Mouse (Mus musculus) forebrain, embryonic 15.5 days (tissue): ENCODE data around the gene Pkn3. TPM values are rescaled to one million over a fixed set of nuclear protein-coding genes. Genes with fewer than 3 reads are reported as not detected.
"Not testable (repeated sequence)": the region's sequence is repeated elsewhere in the genome, so short reads cannot be mapped to it uniquely, and the experiment has no call there.

ENCODE experiments used
- ATAC-seq: fragments of 200-750 bp; cut with Nextera tagmentation; replicated peaks from 2 replicates; pipeline ENCODE4 v1.8.0; 2017; ENCODE audit warnings: mild to moderate bottlenecking, moderate TSS enrichment, moderate library complexity
- H3K27ac ChIP-seq: fragments of 300-500 bp; sonication (generic); replicated peaks from 2 replicates; pipeline ENCODE4 v1.5.1; 2015; ENCODE audit warnings: mild to moderate bottlenecking, inconsistent platforms
- H3K27me3 ChIP-seq: fragments of 300-500 bp; sonication (generic); 2 replicates; pipeline ENCODE4 v1.6.1; 2015; ENCODE audit warnings: inconsistent platforms
- H3K36me3 ChIP-seq: fragments of 300-500 bp; sonication (generic); 2 replicates; pipeline ENCODE4 v1.6.1; 2015; ENCODE audit warnings: mild to moderate bottlenecking, inconsistent platforms
- H3K4me1 ChIP-seq: fragments of 300-500 bp; sonication (generic); 2 replicates; pipeline ENCODE4 v1.6.1; 2015; ENCODE audit warnings: inconsistent platforms
- H3K4me2 ChIP-seq: fragments of 300-500 bp; sonication (generic); replicated peaks from 2 replicates; pipeline ENCODE4 v1.6.1; 2015; ENCODE audit warnings: mild to moderate bottlenecking, inconsistent platforms
- H3K4me3 ChIP-seq: fragments of 300-500 bp; sonication (generic); 2 replicates; pipeline ENCODE4 v1.5.1; 2015; ENCODE audit warnings: mild to moderate bottlenecking, inconsistent platforms
- H3K9ac ChIP-seq: fragments of 300-500 bp; sonication (generic); replicated peaks from 2 replicates; pipeline ENCODE4 v1.6.1; 2015; ENCODE audit warnings: mild to moderate bottlenecking, inconsistent platforms
- H3K9me3 ChIP-seq: fragments of 300-500 bp; sonication (generic); 2 replicates; pipeline ENCODE4 v1.6.1; 2016; ENCODE audit warnings: inconsistent platforms
- WGBS: fragments of 180-500 bp; shearing (Covaris S2); methylation state at CpG from one replicate; pipeline ENCODE4 v1.1.7; 2015; ENCODE audit warnings: mixed read lengths; 5-methylcytosine and 5-hydroxymethylcytosine counted together
- polyA plus RNA-seq: library from polyadenylated mRNA; unstranded; fragments of >200 nt; fragmentation: Nextera tagmentation; extraction: Ambion mirVana; gene quantifications from 2 replicates; pipeline ENCODE4 v1.2.1, GENCODE M21; 2015

Pkn3 gene
- polyA plus RNA-seq, 1 experiment from 2014 or later: 3.9 TPM

- Histone ChIP-seq H3K4me1 (peaks cover 21% of the 10 kb centered on the region), H3K4me2 (peak within 1 kb of the TSS; percentile 80), H3K27me3 (no peaks in the 10 kb centered on the region), H3K27ac (peak within 1 kb of the TSS; percentile 78), H3K9ac (peak within 1 kb of the TSS; percentile 82), H3K4me3 (peak within 1 kb of the TSS; percentile 94), H3K9me3 (no peaks in the 10 kb centered on the region), H3K36me3 (peaks cover 16% of the 10 kb centered on the region)
- peak; percentile 94 for ATAC-seq
- under 1% methylated on average over 46 of the region's 46 CpGs for WGBS
These were observed 56.3 kb downstream of the Pkn3 start, which contains the start of gene Tbc1d13 for GRCm38 (mm10) chr2:30133613-30134377. Gene Tbc1d13 (plus strand): TSS chr2:30133746.

- ATAC-seq: peak; percentile 3; the same call in 1 of the 2 replicates
- Histone ChIP-seq H3K4me1 (peaks cover 21% of the 10 kb centered on the region), H3K4me2 (peak overlapping the region; percentile 80)
These were observed 56.9 kb downstream of the Pkn3 start for GRCm38 (mm10) chr2:30134378-30134711.

DNA sequence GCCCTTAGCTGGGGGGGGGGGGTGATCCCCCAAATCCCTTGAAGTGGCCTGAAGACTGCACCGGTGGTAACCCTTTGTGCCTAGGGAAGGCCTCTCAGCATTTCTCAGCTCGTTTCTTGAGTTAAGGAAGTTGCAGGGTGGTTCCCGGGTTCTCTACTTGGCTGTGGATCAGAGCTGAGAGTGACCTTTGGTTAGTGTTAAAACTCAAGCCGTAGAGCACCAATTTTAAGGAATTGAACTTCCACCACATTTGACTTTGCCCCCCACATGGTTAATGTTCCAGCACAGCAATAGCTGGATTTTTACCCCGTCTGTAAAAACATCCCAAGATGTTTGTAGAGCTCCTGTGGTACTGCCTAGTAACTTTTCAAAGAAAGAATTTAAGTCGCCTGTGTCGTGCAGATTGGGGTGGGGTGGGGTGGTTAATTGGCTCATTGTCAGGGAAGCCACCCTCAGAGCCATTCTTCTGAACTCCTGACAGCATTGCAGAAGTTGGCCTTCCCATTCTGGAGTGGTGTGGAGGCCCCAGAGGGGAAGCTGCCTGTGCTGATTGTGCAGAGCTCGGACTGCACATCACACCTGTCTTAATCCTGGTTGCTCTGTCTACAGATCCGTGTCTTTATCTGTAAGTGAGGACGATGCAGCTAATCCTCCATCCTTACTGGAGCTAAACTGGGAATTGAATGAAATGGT lies 57.6 kb downstream of the Pkn3 start:
- 46% methylated on average over 10 of the region's 10 CpGs for WGBS
- H3K4me1 ChIP-seq: peaks cover 21% of the 10 kb centered on the region
- no peak overlapping the region for H3K27ac ChIP-seq
- H3K36me3 ChIP-seq: peaks cover 24% of the 10 kb centered on the region
- H3K9ac ChIP-seq: peak overlapping the region; percentile 82
- ATAC-seq: no peak
- peak overlapping the region; percentile 80 for H3K4me2 ChIP-seq
- peak overlapping the region; percentile 94 for H3K4me3 ChIP-seq
- H3K9me3 ChIP-seq: no peaks in the 10 kb centered on the region
- no peaks in the 10 kb centered on the region for H3K27me3 ChIP-seq

More at GRCm38 (mm10) chr2:30134378-30134711, 56.9 kb downstream of the Pkn3 start:
- Histone ChIP-seq H3K27me3 (no peaks in the 10 kb centered on the region), H3K36me3 (peaks cover 19% of the 10 kb centered on the region), H3K9me3 (no peaks in the 10 kb centered on the region), H3K4me3 (peak overlapping the region; percentile 94), H3K27ac (no peak overlapping the region; the same call in 1 of the 2 replicates), H3K9ac (peak overlapping the region; percentile 82)
- WGBS: 26% methylated on average over 6 of the region's 6 CpGs

DNA sequence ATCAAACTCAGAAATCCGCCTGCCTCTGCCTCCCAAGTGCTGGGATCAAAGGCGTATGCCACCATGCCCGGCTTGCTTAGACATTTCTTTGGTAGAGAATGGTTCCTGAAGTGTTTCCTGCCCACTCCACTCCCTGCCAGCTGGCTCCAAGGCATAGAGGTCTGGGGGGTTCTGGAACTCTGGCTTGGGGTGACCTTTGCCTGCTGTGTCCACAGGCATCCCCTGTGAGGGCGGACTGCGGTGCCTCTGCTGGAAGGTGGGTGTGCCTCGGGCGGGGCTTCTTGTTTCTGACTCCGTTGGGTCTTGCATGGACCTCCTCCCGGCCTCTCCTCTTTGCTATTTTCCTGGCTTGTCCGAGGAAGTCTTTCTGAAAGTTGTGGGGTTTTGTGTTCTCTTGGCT lies 59.0 kb downstream of the Pkn3 start:
- H3K4me3 ChIP-seq: no peak overlapping the region
- H3K4me2 ChIP-seq: no peak overlapping the region
- H3K36me3 ChIP-seq: peaks cover 38% of the 10 kb centered on the region
- peaks cover 21% of the 10 kb centered on the region for H3K4me1 ChIP-seq
- H3K9ac ChIP-seq: no peak overlapping the region
- 95% methylated on average over 10 of the region's 10 CpGs for WGBS
- ATAC-seq: no peak
- H3K9me3 ChIP-seq: no peaks in the 10 kb centered on the region
- H3K27me3 ChIP-seq: no peaks in the 10 kb centered on the region
- no peak overlapping the region for H3K27ac ChIP-seq

GRCm38 (mm10) chr2:30140021-30140420 lies 62.5 kb downstream of the Pkn3 start:
- not testable (repeated sequence) for H3K4me1 ChIP-seq, H3K4me2 ChIP-seq, H3K9ac ChIP-seq, H3K27ac ChIP-seq, ATAC-seq, H3K27me3 ChIP-seq, H3K4me3 ChIP-seq, H3K9me3 ChIP-seq
- WGBS: 88% methylated on average over 4 of the region's 4 CpGs
- peaks cover 74% of the 10 kb centered on the region for H3K36me3 ChIP-seq

Other genes with a start within 250 kb of the Pkn3 start
- gene Cercam, start 208.5 kb upstream of the Pkn3 start, polyA plus RNA-seq: 6.8 and 7.2 TPM in 2 replicates
- gene Odf2, start 188.5 kb upstream of the Pkn3 start, polyA plus RNA-seq: 67.9 and 74.8 TPM in 2 replicates
- 92.6 and 95.7 TPM in 2 replicates for gene Gle1, start 142.3 kb upstream of the Pkn3 start, polyA plus RNA-seq
- 224 and 227 TPM in 2 replicates for gene Sptan1, start 112.1 kb upstream of the Pkn3 start, polyA plus RNA-seq
- 70.1 and 76.2 TPM in 2 replicates for gene Wdr34, start 28.8 kb upstream of the Pkn3 start, polyA plus RNA-seq
- gene Set, start 20.3 kb upstream of the Pkn3 start, polyA plus RNA-seq: 445 and 449 TPM in 2 replicates
- 16.7 and 18.6 TPM in 2 replicates for gene Zdhhc12, start 16.0 kb downstream of the Pkn3 start, polyA plus RNA-seq
- 14.5 and 15.0 TPM in 2 replicates for gene Zer1, start 46.9 kb downstream of the Pkn3 start, polyA plus RNA-seq
- 9.7 and 10.9 TPM in 2 replicates for gene Tbc1d13, start 56.1 kb downstream of the Pkn3 start, polyA plus RNA-seq
- gene Endog, start 93.8 kb downstream of the Pkn3 start, polyA plus RNA-seq: 13.6 and 14.7 TPM in 2 replicates
- gene Spout1, start 100.8 kb downstream of the Pkn3 start, polyA plus RNA-seq: 62.4 and 63.3 TPM in 2 replicates
- 14.3 and 15.7 TPM in 2 replicates for gene Kyat1, start 128.2 kb downstream of the Pkn3 start, polyA plus RNA-seq
- 57.6 and 58.2 TPM in 2 replicates for gene Lrrc8a, start 160.0 kb downstream of the Pkn3 start, polyA plus RNA-seq
- 0.64 and 0.70 TPM in 2 replicates for gene Gm28035, start 162.9 kb downstream of the Pkn3 start, polyA plus RNA-seq
- 7.9 and 8.5 TPM in 2 replicates for gene Phyhd1, start 188.5 kb downstream of the Pkn3 start, polyA plus RNA-seq
- gene Gm28038, start 203.4 kb downstream of the Pkn3 start, polyA plus RNA-seq: not detected in 2 replicates
- gene Dolk, start 208.7 kb downstream of the Pkn3 start, polyA plus RNA-seq: 31.4 and 34.1 TPM in 2 replicates
- gene Nup188, start 208.7 kb downstream of the Pkn3 start, polyA plus RNA-seq: 22.0 and 23.5 TPM in 2 replicates